Mouse (Mus musculus): ENCODE data around the gene Strip2.

The Strip2 gene

DNA sequence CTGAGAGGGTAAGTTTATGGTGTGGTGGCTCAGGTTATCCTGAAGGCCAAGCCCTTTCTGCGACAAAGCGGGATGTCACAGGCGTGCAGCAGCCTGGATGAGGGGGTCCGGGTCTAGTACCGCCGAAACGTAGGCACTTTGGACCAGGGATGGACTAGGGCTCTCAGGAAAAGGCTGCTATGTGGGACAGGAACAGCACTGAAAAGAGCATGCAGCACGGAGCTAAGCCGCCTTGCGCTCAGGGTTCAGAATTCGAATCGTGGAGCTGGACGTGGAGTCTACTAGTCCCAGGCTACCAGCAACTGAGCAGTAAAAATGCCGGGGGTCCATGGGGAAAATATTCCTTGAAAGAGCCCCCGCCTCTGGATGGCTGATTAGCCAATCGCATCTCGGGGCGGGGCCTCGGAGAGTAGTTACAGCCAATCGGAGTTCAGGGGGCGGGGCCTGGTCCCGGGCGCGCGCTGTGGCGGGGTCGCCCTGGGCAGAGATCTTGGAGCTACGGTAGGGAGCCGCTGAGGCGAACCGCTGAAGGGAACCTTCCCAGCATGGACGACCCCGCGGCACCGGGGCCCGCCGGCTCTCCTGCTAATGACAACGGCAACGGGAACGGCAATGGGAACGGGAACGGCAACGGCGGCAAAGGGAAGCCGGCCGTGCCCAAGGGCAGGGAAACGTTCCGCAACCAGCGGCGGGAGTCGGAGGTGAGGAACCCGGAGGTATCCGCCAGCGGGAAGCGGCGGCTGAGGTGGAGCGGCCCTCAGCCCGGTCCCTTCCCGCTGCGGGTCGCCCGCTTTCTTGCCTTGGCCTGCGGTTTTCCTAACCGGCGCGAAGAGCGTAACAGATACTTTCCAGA is at the start of gene Strip2:
Strip2 (plus strand) TSS at position 483 of the 853 bp plus-strand sequence.
- peak; percentile 92 for DNase-seq (ENCODE audit: low spot score)

DNA sequence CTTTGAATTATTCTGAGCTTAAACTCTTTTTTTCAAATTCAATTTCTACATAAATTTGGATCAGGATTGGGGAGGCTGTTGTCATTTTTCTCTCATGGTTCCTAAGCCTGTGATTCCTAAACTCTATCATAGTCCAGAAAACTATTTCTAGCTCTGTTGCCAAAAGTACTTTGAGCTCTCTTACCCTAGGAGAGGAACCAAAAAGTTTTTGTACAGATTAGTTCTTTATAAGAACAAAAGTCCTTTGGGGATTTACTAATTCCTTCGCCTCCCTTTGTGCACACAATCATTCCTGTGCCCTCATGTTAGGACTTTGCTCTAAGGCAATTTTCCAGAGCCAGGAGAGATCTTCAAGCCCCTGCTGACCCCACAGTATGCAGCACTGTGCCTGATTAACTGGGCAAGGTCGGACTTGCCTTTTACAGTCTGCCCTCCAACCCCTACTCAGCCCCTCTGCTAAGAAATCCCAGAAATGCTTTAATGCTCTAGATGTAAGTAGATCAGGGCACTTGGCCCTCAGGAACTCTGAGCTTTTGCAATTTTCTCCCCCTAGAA is 48.4 kb upstream of the Strip2 start:
- no peak for DNase-seq (ENCODE audit: low spot score)

DNA sequence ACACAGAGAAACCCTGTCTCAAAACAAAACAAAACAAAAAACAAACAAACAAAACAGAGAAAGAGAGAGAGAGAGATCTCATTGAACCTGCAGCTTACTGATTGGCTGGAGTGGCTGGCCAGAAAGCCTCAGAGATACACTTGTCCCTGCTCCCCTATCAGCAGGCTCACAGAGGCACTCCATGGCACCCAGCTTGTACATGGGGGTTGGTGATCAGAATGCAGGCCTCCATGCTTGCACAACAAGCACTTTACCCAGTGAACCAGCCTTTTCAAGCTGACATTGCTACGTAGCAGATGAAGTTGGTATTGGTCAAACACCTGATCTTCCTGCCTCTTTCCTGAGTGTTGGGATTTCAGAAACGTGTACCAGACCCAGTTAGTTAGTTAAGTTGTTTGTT is 43.2 kb upstream of the Strip2 start:
- DNase-seq (ENCODE audit: low spot score) = no peak

DNA sequence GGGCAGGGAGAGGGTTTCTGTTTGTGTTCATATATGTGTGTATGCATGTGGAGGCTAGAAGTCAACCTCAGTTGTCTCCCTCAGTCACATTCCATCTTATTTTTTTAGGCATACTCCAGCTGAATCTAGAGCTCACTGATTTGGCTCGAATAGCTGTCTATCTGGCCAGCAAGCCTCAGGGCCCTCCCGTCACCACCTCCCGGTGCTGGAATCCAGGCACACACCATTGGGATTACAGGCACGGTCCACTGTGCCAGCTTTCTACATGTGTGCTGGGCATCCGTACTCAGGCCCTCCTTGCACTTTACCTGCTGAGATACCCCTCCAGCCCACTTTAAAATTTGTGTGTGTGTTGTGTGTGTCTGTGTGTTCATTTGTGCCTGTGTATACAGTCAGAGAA is 41.2 kb upstream of the Strip2 start:
- DNase-seq (ENCODE audit: low spot score) = no peak

GRCm38 (mm10) chr6:29876782-29877181 is 40.0 kb upstream of the Strip2 start:
- no peak for DNase-seq (ENCODE audit: low spot score)

DNA sequence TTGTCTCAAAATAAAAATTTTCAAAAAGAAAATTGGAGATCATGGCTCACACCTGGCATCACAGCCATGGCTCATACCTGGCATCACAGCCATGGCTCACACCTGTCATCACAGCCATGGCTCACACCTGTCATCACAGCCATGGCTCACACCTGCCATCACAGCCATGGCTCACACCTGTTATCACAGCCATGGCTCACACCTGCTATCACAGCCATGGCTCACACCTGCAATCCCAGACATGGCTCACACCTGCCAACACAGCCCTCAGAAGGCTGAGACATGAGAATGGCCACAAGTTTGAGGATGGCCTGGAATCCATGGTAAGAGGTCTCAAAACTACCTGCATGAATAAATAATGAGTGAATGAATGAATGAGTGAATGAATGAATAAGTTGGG is 37.2 kb upstream of the Strip2 start:
- no peak for DNase-seq (ENCODE audit: low spot score)

DNA sequence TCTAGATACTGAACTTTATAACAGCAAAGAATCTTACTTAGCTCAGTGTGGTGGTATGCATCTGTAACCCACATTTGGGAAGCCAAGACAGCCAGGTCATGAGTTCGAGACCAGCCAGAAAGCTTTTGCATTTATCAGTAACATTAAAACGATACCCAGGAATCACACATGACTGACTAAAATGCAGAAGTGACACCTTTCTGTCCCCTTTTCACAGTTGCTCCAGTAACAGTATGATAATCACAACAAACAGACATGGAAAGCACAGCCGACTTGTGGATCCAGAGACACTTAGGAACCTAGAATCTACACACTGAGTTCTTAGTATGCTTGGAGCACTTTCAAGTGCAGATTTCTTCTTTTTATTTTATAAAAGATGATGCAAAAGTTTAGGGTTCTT is 36.0 kb upstream of the Strip2 start:
- DNase-seq (ENCODE audit: low spot score) = no peak

DNA sequence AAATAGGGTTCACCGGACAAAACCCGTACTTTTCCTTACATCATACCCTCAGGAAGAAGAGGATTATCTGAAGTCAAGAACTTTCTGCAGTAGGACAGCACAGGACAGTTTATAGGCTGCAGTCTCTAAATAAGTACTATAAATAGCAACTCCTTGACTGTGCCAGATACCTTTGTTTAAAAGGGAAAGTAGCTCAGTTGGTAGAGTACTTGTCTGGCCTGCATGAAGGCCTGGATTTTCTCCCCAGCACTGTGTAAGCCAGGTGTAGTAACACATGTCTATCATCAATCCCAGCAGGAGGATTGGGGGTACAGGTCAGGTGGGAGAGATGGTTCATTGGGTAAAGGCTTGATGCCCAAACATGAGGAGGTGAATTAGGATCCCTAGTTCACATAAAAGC is 34.9 kb upstream of the Strip2 start:
- no peak for DNase-seq (ENCODE audit: low spot score)

DNA sequence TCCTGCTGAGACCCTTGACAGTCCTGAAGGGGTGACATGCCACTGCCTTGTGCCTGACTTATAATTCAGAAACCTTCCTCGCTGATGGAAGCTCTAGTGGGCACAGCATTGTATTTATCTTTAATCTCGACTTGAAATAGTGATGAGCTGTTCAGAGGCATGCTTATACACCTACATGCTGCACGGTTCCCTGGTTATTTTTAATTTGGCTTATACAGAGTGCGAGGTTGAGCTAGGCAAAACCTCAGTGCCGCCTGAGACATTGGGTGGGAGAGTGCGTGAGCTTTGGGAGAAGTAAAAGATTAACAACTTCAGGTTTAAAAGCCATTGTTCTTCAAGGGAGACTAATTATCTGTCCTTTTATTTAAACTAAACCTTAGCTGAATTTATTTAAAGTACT is 33.9 kb upstream of the Strip2 start:
- no peak for DNase-seq (ENCODE audit: low spot score)

DNA sequence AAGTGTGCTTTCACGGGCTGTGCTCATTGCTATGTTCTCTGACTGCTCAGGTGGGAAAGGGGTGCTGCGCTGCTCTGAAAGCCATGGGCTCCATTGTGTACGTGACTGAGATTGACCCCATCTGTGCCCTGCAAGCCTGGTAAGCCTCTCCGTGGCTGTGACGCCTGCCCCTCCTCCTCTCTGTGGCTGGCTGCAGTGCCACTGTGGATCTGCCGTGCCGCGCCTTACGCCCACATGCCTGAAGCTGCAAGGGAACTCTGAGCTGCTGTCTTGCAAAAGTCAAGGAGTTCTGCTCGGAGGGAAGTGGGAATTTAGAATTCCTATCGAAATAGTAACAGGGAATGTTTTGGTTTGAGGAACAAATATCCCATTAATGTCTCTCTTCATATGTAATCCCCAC is 25.7 kb upstream of the Strip2 start:
- DNase-seq (ENCODE audit: low spot score) = no peak

GRCm38 (mm10) chr6:29896976-29897375 is 19.8 kb upstream of the Strip2 start:
- no peak for DNase-seq (ENCODE audit: low spot score)

- DNase-seq (ENCODE audit: low spot score) = no peak
Observed at GRCm38 (mm10) chr6:29901450-29901849, 15.4 kb upstream of the Strip2 start.

DNA sequence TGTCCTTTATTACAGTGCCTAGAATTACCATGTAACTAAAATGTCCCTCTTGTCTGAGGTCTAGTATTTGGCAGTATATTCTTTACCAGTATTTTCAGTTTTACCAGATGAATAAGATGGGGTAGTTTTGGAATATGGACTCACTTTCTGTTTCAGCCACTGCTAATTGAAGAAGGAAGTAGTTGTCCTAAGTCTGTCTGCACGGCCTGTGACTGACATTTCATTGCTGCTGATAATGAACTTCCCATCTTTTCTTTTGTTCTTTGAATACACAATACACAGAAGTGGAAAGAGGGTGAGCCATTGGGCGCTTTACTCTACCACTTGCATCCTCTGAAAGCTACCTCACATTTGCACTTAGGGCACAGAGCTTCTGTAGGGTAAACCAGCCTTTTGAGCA is 14.6 kb upstream of the Strip2 start:
- no peak for DNase-seq (ENCODE audit: low spot score)

GRCm38 (mm10) chr6:29903343-29903914 is 13.4 kb upstream of the Strip2 start:
- DNase-seq (ENCODE audit: low spot score) = no peak

DNA sequence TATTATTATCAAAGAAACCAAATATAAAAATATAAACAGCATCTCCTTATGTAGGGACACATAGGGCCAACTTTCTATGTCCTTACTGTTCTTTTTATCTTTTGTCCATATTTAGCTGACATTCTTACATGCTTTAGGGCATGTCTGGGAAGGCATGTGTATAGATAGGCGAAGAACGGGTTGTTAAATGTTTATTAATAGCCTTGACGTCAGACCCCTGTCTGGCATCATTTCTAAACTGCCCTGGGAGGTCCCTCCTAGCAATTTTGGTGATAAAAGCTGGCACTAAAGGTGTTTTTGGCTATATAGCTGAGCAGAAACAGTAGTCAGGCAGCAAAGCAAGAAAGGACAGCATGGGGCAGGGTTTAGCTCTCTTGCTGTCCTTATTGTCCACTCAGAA is 12.5 kb upstream of the Strip2 start:
- DNase-seq (ENCODE audit: low spot score) = no peak

- no peak for DNase-seq (ENCODE audit: low spot score)
Observed at GRCm38 (mm10) chr6:29910631-29911030, 6.2 kb upstream of the Strip2 start.

- no peak for DNase-seq (ENCODE audit: low spot score)
Observed at GRCm38 (mm10) chr6:29913673-29914072, 3.1 kb upstream of the Strip2 start.

- DNase-seq (ENCODE audit: low spot score) = no peak
Observed at GRCm38 (mm10) chr6:29914136-29914535, 2.7 kb upstream of the Strip2 start.

DNA sequence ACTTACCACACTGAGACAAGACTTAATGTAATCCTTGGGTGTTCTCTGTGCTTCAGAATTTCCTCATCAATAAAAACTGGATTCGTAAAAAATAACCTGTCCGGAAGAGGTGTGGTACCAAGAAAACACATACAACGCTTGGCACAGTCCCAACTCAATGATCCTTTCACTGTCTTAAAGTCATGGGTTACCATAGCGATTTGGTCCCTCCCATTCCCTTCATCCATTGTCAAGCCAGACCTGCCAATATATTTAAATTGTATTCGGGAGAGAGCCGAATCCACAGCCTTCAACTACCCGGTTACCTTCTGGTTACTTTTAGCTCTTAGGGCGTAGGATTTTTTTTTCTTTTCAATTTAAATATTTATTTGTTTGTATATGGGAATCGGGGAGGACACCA is 976 bp upstream of the Strip2 start:
- DNase-seq (ENCODE audit: low spot score) = no peak

GRCm38 (mm10) chr6:29917383-29917720 is 540 bp downstream of the Strip2 start:
- peak; percentile 67 for DNase-seq (ENCODE audit: low spot score)

GRCm38 (mm10) chr6:29917947-29918346 is 1.1 kb downstream of the Strip2 start:
- DNase-seq (ENCODE audit: low spot score) = peak; percentile 17

DNA sequence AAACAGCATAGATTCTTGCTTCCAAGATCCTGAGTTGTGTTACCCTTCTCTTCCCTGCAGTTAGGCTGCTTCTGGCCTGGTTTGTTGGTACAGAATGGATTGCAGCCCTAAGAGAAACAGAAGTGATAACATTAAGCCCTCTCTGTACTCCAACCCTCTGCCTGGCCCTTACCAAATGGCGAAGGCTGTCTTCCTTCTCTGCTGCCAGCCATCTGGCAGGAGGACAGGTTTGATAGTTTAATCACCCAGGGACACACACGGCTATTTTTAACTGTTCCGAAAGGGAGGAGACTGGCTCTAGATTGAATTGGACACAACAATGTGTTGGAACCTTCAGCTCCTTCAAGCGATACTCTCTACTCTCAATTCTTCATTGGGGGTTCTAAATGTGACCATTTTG is 6.7 kb downstream of the Strip2 start:
- no peak for DNase-seq (ENCODE audit: low spot score)

DNA sequence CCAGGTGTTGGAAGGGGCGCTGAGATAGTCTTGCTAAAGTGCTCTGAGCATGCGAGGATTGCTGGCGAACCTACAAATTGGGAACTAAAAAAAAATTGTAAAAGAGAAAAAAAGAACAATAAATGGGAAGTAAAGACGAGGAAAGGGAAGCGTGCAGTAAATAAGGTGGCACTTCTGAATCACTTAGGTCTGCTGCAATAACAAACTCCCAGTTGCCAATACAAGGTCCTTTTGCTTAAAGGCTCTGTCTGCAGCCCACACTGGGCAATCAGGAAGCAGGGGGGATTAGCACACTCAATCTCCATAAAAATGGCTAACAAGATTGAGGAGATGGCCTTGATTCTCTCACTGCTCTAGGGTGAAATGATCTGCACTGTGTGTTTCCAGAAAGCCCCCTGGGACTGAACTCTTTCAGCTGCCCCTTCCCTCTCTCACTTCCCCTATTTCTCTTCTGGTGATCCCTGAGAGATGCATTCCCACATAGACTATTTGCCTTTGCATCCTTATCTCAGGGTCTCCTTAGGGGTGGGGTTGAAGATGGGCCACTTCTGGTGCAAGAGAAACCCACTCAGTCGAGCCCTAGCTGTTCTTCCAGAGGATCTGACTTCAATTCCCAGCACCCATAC is 8.9 kb downstream of the Strip2 start:
- DNase-seq (ENCODE audit: low spot score) = no peak

Measured in MN1 (cell line).